Mouse (Mus musculus) neutrophil, adult 59 days (primary cell): ENCODE data around the gene Dsp. TPM values are rescaled to one million over a fixed set of nuclear protein-coding genes. Genes with fewer than 3 reads are reported as not detected.

Experiments used
- total RNA-seq, 2 experiments: library from RNA; stranded (reverse); gene quantifications; 1 replicate in 1 of 2; 2 replicates in 1 of 2; pipeline ENCODE4 v1.2.4; 2023

Dsp gene
- under 1 TPM; 0.33 to 0.35 TPM for total RNA-seq

DNA sequence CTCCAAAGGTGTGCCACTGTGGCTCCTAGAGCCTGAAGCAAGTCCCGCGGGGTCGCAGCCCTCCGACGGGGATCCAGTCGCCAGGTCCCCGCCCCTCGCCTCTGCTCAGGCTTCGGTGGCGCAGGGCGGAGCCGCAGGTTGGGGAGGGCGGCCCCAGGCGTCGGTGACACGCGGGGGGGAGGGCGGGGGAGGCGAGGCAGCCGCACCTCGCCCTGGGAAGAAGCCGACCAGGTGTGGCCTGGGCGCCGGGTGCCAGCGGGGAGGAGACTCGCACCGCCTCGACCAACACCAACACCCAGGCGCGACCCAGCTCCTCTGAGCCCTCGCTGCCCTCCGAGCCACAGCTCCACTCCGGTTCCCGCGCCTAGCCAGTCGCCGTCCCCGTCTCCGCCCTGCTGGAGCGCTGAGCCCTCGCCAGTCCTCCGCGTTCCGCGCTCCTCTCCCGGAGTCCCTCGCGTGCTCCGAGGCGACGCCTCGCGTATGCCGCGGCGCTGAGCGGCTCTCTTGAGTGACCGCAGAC lies at the start of gene Dsp:
Dsp (plus strand) TSS at position 226 of the 520 bp plus-strand sequence.

GRCm38 (mm10) chr13:38204702-38205482 lies 53.8 kb downstream of the Dsp start, which contains the start of gene Snrnp48:
Gene Snrnp48 (plus strand): TSS chr13:38204938.

Other genes starting within 250 kb of the Dsp start
- gene Ssr1, start 157.1 kb upstream of the Dsp start, total RNA-seq, result 10 to 100 TPM; 67.0 to 78.7 TPM
- 10 to 100 TPM; 64.4 to 76.0 TPM for gene Riok1, start 114.3 kb upstream of the Dsp start, total RNA-seq
- gene Cage1, start 114.2 kb upstream of the Dsp start, total RNA-seq, result 1 to 10 TPM; 2.1 to 3.2 TPM
- gene Snrnp48, start 53.6 kb downstream of the Dsp start, total RNA-seq, result 10 to 100 TPM; 11.8 to 15.7 TPM
- gene Bmp6, start 193.8 kb downstream of the Dsp start, total RNA-seq, result under 1 TPM; 0.18 to 0.31 TPM